Comparison of ENCODE assay signal across 19 mouse cellular contexts in genomic region chr17:5548546-5548945, GRCm38 (mm10). TPM values are rescaled to one million over a fixed set of nuclear protein-coding genes. Genes with fewer than 3 reads are reported as not detected.
DNase-seq lines count a peak whose midpoint lies in the region; ATAC-seq and TF ChIP-seq lines count a peak whose summit lies in the region.
"Had no signal": no experiment of that assay in that cellular context is flagged by ENCODE, and none has a peak within 500 bp of the region (broad histone marks: within the 10 kb centered on the region; RNA-seq: fewer than 3 reads in every experiment).

No protein-coding gene starts in this region.

- H3K36me3 ChIP-seq in liver, adult 2 months (ENCODE audit: control insufficient read depth, insufficient read depth, low read length) = no peaks in the 10 kb centered on the region
- H3K36me3 ChIP-seq in liver, embryonic 11.5 days (ENCODE audit: control insufficient read depth, insufficient read depth, low read length) = no peaks in the 10 kb centered on the region
- no peaks in the 10 kb centered on the region for H3K36me3 ChIP-seq in liver, postnatal 0 days (replicated peaks; ENCODE audit: insufficient read depth, low read length)

- peaks cover 11% of the 10 kb centered on the region for H3K4me1 ChIP-seq in liver, adult 2 months (ENCODE audit: control insufficient read depth, insufficient read depth, low read length)
- no peaks in the 10 kb centered on the region; the same call in 1 of the 2 replicates for H3K4me1 ChIP-seq in liver, embryonic 11.5 days (replicated peaks; ENCODE audit: control insufficient read depth, insufficient read depth, low read length)
- H3K4me1 ChIP-seq in liver, postnatal 0 days (ENCODE audit: insufficient read depth) = peaks cover 8% of the 10 kb centered on the region; the same call in 1 of the 2 replicates

- no peaks in the 10 kb centered on the region for H3K27me3 ChIP-seq in liver, adult 2 months (ENCODE audit: control insufficient read depth, insufficient read depth, low read length)
- H3K27me3 ChIP-seq in liver, embryonic 11.5 days (replicated peaks; ENCODE audit: control insufficient read depth, insufficient read depth, low read length) = no peaks in the 10 kb centered on the region
- no peaks in the 10 kb centered on the region for H3K27me3 ChIP-seq in liver, postnatal 0 days (ENCODE audit: insufficient read depth, low read length)
- H3K27me3 ChIP-seq: CH12.LX, Patski had no signal

- no peaks in the 10 kb centered on the region for H3K79me2 ChIP-seq in liver, adult 2 months (ENCODE audit: control insufficient read depth, insufficient read depth, low read length)

- H3K9me3 ChIP-seq in liver, embryonic 11.5 days (ENCODE audit: control insufficient read depth, low read length) = no peaks in the 10 kb centered on the region
- H3K9me3 ChIP-seq in liver, postnatal 0 days (ENCODE audit: low read length) = no peaks in the 10 kb centered on the region
- H3K9me3 ChIP-seq: G1E had no signal

- H3K27ac ChIP-seq in liver, adult 2 months (replicated peaks; ENCODE audit: insufficient read depth, low read depth, low read length) = no peak overlapping the region
- no peak overlapping the region for H3K27ac ChIP-seq in liver, embryonic 11.5 days (ENCODE audit: low read depth, low read length)
- no peak overlapping the region for H3K27ac ChIP-seq in liver, postnatal 0 days (ENCODE audit: low read depth)

- TF ChIP-seq POLR2A in liver, adult 2 months (IDR thresholded peaks at IDR 0.05; ENCODE audit: extremely low read depth, insufficient read depth, low read length) = no peak

- peak; percentile 73 for DNase-seq in liver, adult 2 months (ENCODE audit: extremely low read depth, low read depth, low spot score)
- DNase-seq in liver, embryonic 11.5 days (ENCODE audit: low spot score) = no peak
- DNase-seq in liver, postnatal 0 days = no peak
- no peak for DNase-seq in liver
- DNase-seq: adrenal gland, adult 2 months; adrenal gland, adult 8-10 months; adrenal gland, postnatal 10 days; adrenal gland, postnatal 14 days; adrenal gland, postnatal 25 days; adrenal gland, postnatal 36 days; B cell, adult 2 months; cerebellum, adult 11 months; cerebellum, adult 11-12 months; cerebellum, adult 18-20 months had no signal

- WGBS in liver, adult 2 months = 55% methylated on average over 2 of the region's 2 CpGs
- WGBS in liver, embryonic 11.5 days = 91% methylated on average over 2 of the region's 2 CpGs
- WGBS in liver, postnatal 0 days (ENCODE audit: insufficient replicate concordance) = 82% methylated on average over 2 of the region's 2 CpGs

- TF ChIP-seq CTCF in liver, adult 2 months (IDR thresholded peaks at IDR 0.05; ENCODE audit: low read depth, low read length) = no peak
- no peak for TF ChIP-seq CTCF in liver, postnatal 0 days (IDR thresholded peaks at IDR 0.05; ENCODE audit: low read depth)

- ATAC-seq in liver, embryonic 11.5 days (replicated peaks; ENCODE audit: low FRiP score) = no peak
- peak; percentile 68 for ATAC-seq in liver, postnatal 0 days
- ATAC-seq: activated CD4-positive, CD25-positive, alpha-beta regulatory T cell, adult 4 months; CD4-positive, CD25-positive, alpha-beta regulatory T cell, adult 4 months; Patski had no signal

- no peak for TF ChIP-seq EP300 in liver, postnatal 0 days (IDR thresholded peaks at IDR 0.05; ENCODE audit: low read depth)

- H3K9ac ChIP-seq in liver, adult 2 months (ENCODE audit: low read depth, low read length) = no peak overlapping the region
- H3K9ac ChIP-seq in liver, embryonic 11.5 days (ENCODE audit: low read depth, low read length) = no peak overlapping the region
- H3K9ac ChIP-seq in liver, postnatal 0 days (replicated peaks) = no peak overlapping the region

- no peak overlapping the region for H3K4me3 ChIP-seq in liver, adult 2 months (ENCODE audit: insufficient read depth, low read depth, low read length)
- H3K4me3 ChIP-seq in liver, embryonic 11.5 days (ENCODE audit: low read depth, low read length) = no peak overlapping the region
- H3K4me3 ChIP-seq in liver, postnatal 0 days (ENCODE audit: low read depth, low read length) = no peak overlapping the region

- H3K4me2 ChIP-seq in liver, embryonic 11.5 days = no peak overlapping the region
- H3K4me2 ChIP-seq in liver, postnatal 0 days (ENCODE audit: low read depth, low read length) = no peak overlapping the region

RNA-seq across cellular contexts. Expression of gene Zdhhc14, which starts 56.2 kb away (rescaled TPM):
- total RNA-seq in liver, adult 2 months (2014; rRNA removed) = 1.1 and 1.9 TPM in 2 replicates
- 0.76 and 0.99 TPM in 2 replicates for polyA plus RNA-seq in liver, adult 2 months (2012; rRNA removed)
- 6.2 and 7.5 TPM in 2 replicates for polyA plus RNA-seq in liver, embryonic 11.5 days (2014; fragmentation: Nextera tagmentation; extraction: Ambion mirVana)
- 2.4 and 2.7 TPM in 2 replicates for polyA plus RNA-seq in liver, postnatal 0 days (2015; fragmentation: Nextera tagmentation; extraction: Ambion mirVana)
